Mouse (Mus musculus): ENCODE results near the gene Itga8. TPM values are rescaled to one million over a fixed set of nuclear protein-coding genes. Genes with fewer than 3 reads are reported as not detected.
A peak's percentile ranks its signal among the peaks of the same experiment; 100 is the strongest.

Gene Itga8
- total RNA-seq (2021) = 1 to 10 TPM; 4.8 to 5.8 TPM
- long read RNA-seq, experiment 1, partial matches to known transcripts = 0 of 1 reads
- long read RNA-seq, experiment 1, other reads (novel, unspliced or antisense) = 1 of 1 reads
- long read RNA-seq, experiment 2, partial matches to known transcripts = 0 of 2 reads
- long read RNA-seq, experiment 2, other reads (novel, unspliced or antisense) = 2 of 2 reads

- DNase-seq = peak; percentile 77 to 89
Measured at GRCm38 (mm10) chr2:12301431-12302170, at the start of gene Itga8. Gene Itga8, minus strand, starts transcription at chr2:12301922.

GRCm38 (mm10) chr2:12348914-12349313 is 47.2 kb upstream of the Itga8 start:
- no peak for DNase-seq

- no peak for DNase-seq
Measured at GRCm38 (mm10) chr2:12331962-12332361, 30.2 kb upstream of the Itga8 start.

GRCm38 (mm10) chr2:12329620-12330019 is 27.9 kb upstream of the Itga8 start:
- no peak for DNase-seq

- no peak for DNase-seq
Measured at GRCm38 (mm10) chr2:12329068-12329407, 27.3 kb upstream of the Itga8 start.

GRCm38 (mm10) chr2:12328355-12329067 is 26.8 kb upstream of the Itga8 start:
- DNase-seq = no peak

GRCm38 (mm10) chr2:12327691-12328354 is 26.1 kb upstream of the Itga8 start:
- DNase-seq = no peak

- DNase-seq = peak; percentile 32 to 36
Measured at GRCm38 (mm10) chr2:12327216-12327615, 25.5 kb upstream of the Itga8 start.

GRCm38 (mm10) chr2:12325868-12326267 is 24.1 kb upstream of the Itga8 start:
- DNase-seq = peak; percentile 39 to 63

- peak; percentile 91 to 93 for DNase-seq
Measured at GRCm38 (mm10) chr2:12325417-12325816, 23.7 kb upstream of the Itga8 start.

GRCm38 (mm10) chr2:12320914-12321313 is 19.2 kb upstream of the Itga8 start:
- DNase-seq = no peak

GRCm38 (mm10) chr2:12318715-12319114 is 17.0 kb upstream of the Itga8 start:
- DNase-seq = no peak

GRCm38 (mm10) chr2:12318036-12318435 is 16.3 kb upstream of the Itga8 start:
- DNase-seq = peak; percentile 51 to 70

- peak; percentile 69 to 83 for DNase-seq
Measured at GRCm38 (mm10) chr2:12317343-12317742, 15.6 kb upstream of the Itga8 start.

- peak; percentile 58 to 67 for DNase-seq
Measured at GRCm38 (mm10) chr2:12316361-12316760, 14.6 kb upstream of the Itga8 start.

GRCm38 (mm10) chr2:12314028-12314427 is 12.3 kb upstream of the Itga8 start:
- no peak for DNase-seq

GRCm38 (mm10) chr2:12308466-12308865 is 6.7 kb upstream of the Itga8 start:
- no peak for DNase-seq

- peak; percentile 36 to 56 for DNase-seq
Measured at GRCm38 (mm10) chr2:12307311-12307710, 5.6 kb upstream of the Itga8 start.

GRCm38 (mm10) chr2:12305064-12305650 is 3.4 kb upstream of the Itga8 start:
- DNase-seq = no peak

- no peak for DNase-seq
Measured at GRCm38 (mm10) chr2:12300449-12301228, 1.1 kb downstream of the Itga8 start.

GRCm38 (mm10) chr2:12297287-12297686 is 4.4 kb downstream of the Itga8 start:
- no peak for DNase-seq

GRCm38 (mm10) chr2:12295150-12295549 is 6.6 kb downstream of the Itga8 start:
- DNase-seq = no peak

Data from heart, adult 18-20 months (tissue).